Mouse (Mus musculus) R1 (cell line): ENCODE measurements around the gene Vav3.

Source experiments
- DNase-seq: peaks from one replicate; pipeline ENCODE4 v3.0.0-alpha.2; 2018; ENCODE audit warnings: low read depth, low spot score

The Vav3 gene

GRCm38 (mm10) chr3:109578347-109578746 is 237.9 kb downstream of the Vav3 start:
- DNase-seq: no peak

- no peak for DNase-seq
These were observed 238.5 kb downstream of the Vav3 start for GRCm38 (mm10) chr3:109578983-109579382.

- no peak for DNase-seq
These were observed 245.5 kb downstream of the Vav3 start for GRCm38 (mm10) chr3:109585946-109586345.

DNA sequence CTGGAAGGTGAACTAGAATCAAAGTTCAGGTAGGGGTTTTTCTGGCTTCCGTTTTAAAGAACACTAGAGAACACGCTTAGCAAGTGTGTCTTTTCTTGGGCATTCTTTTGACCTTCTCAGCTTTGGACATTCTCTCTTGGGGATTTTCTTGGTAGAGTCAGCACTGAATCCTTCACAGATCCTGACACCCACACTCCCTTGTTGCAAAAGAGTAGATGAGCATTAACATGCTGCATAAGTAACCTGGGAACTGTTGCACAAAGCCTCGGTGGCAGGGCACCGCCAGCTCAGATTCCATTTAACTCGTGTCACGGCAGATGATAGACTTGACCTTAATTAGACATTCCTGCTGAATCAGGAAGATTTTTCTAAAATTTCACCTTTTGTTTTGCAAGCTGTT is 252.5 kb downstream of the Vav3 start:
- DNase-seq: no peak

- DNase-seq: no peak
These were observed 255.6 kb downstream of the Vav3 start for GRCm38 (mm10) chr3:109596084-109596483.

GRCm38 (mm10) chr3:109600699-109601451 is 260.4 kb downstream of the Vav3 start:
- no peak for DNase-seq

GRCm38 (mm10) chr3:109602753-109603152 is 262.3 kb downstream of the Vav3 start:
- no peak for DNase-seq

GRCm38 (mm10) chr3:109606121-109606520 is 265.7 kb downstream of the Vav3 start:
- DNase-seq: no peak

GRCm38 (mm10) chr3:109621721-109622120 is 281.3 kb downstream of the Vav3 start:
- no peak for DNase-seq

DNA sequence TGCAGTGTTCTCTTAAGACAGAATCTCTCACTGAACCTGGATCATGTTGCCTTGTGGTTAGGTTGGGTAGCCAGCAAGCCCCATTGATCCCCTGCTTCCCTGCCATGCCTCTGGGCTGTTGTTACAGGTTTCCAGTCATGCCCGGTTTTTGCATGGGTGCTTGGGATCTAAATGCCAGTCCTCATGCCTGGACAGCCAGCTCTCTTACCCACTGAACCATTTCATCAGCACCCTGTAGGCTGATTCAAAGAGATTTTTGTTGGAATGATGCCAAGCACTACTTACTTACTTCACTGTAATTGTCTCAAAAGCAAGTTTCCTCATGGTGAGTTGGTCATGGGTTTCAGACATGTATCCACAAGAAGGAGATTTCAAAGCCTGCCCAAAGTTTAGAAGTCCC is 281.9 kb downstream of the Vav3 start:
- DNase-seq: no peak

- DNase-seq: no peak
These were observed 282.4 kb downstream of the Vav3 start for GRCm38 (mm10) chr3:109622816-109623215.

DNA sequence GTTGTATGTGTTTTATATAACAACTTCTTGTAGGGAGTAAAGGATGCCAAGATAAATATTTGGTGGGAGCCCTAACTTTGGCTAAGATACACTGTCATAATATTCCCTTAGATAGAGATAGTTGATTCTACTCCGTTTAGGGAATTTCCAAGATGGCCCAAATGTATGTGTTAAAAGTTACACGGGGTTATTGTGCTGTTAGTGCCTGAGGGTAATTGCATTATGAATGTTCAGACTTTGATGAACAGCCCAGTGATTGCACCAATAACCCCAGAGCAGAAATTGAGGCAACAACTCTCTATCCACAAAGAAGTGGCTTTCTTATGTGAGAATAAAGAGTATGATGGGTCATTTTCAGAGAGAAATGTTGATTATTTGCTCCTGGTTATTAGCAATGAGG is 283.3 kb downstream of the Vav3 start:
- no peak for DNase-seq

- DNase-seq: no peak
These were observed 295.6 kb downstream of the Vav3 start for GRCm38 (mm10) chr3:109636045-109636444.

DNA sequence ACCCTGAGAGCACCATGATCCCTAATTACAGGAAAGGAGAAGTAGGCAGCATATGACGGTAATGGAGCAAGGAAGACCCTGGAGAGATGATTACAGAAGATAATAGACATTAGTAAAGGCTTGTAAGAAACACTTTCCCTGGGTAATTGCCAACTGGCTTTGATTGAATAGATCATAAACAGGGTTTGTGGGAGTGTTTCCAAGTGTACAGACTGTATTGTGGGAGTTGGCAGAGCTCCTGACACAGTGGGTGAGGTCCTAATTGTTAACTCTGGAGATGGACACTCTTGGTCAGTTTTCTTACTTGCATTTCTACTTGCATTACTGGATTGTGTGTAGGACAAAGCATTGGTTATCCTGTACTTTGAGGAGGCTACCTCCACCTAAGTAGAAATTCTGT is 298.9 kb downstream of the Vav3 start:
- no peak for DNase-seq

DNA sequence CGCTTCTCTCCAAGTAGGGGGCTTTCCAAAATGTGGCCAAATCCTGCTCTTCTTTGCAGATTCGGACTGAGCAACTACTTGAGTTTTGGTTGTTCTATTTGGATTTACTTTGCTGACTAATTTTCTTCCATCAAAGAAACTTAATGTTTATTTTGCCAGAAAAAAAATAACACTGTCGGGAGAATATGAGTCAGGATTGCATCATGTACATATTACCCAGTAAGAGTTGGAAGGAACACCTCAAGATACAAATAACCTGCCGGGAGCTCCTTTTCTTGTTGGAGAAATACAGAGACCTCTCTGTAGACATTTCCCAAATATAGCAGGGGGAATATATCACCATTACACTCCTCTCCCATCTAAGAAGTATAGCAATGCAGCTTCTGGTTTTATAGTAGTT is 300.3 kb downstream of the Vav3 start:
- no peak for DNase-seq

DNA sequence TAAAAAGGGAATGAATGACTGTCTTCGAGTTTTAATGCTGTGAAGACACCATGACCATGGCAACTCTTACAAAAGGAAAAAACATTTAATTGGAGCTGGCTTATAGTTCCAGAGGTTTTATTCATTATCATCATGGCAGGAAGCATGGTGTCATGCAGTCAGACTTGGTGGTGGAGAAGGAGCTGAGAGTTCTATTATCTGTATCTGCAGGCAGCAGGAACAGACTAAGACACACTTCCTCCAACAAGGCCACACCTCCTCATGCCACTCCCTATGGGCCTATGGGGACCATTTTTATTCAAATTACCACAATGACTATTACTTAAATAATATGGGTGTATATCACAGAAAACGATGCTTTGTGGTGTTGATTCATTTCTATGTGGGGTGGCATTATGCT is 307.8 kb downstream of the Vav3 start:
- DNase-seq: no peak

- DNase-seq: no peak
These were observed 311.0 kb downstream of the Vav3 start for GRCm38 (mm10) chr3:109651479-109651878.

GRCm38 (mm10) chr3:109652860-109653631 is 312.6 kb downstream of the Vav3 start:
- no peak for DNase-seq

DNA sequence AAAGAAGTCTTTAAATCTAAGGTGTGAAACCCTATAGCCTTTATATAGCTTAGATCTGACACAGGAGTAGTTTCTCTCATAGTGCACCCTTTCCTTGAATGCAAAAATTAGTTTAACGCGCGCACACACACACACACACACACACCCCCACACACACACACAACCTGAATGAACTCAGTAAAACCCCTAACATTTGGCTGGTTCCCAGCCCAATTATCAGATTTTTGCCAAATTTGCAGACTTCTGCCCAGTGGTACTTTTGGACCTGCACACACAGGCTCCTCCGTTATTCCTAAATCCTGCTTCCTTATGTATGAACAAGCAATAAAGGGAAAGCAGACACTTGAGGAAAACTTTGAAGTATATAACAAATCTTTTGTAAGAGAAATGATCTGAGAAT is 313.9 kb downstream of the Vav3 start:
- DNase-seq: no peak

GRCm38 (mm10) chr3:109671716-109672115 is 331.3 kb downstream of the Vav3 start:
- no peak for DNase-seq

DNA sequence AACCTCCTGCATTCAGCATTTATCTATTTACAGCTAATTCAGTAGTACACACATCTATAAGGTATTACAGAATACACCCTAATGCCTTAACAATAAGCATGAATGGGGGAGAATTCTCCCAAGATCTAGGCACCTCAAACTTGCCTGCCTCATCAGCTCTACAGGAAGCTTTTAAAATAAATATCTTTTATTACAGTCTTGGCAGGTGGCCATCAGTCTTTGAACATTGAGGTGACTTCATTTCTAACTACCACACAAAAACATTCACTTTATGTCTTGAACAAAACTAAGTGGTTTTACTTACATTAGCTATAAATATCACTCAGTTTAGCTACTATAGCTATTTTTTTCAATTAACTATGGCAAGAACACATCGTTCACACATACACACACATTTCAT is 332.5 kb downstream of the Vav3 start:
- no peak for DNase-seq

GRCm38 (mm10) chr3:109680281-109680680 is 339.8 kb downstream of the Vav3 start:
- no peak for DNase-seq

DNA sequence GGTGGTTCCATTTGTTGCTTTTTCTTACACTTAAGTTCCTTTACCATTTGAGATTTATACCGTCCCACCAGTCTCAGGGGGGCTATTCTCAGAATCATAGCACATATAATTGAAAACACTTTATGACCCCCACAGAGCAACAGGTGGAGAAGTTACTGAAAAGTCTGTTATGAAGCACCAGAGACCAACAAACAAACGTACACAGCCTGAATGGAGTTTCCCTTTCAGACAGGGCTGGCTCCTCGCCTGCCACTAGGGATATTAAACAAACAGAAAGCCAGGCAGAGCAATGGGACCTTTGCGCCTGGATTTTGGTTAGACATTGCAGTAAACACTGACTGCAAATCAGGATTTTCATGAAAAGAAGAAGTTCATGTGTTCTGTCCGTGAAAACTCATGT is 341.4 kb downstream of the Vav3 start:
- no peak for DNase-seq
